Mouse (Mus musculus): Measurements from ENCODE around the gene Acsl5.
A peak's percentile ranks its signal among the peaks of the same experiment; 100 is the strongest.

Acsl5 gene

GRCm38 (mm10) chr19:55251383-55252124, at the start of gene Acsl5:
TSS of gene Acsl5 (plus strand) at chr19:55251938.
- DNase-seq: no peak

- DNase-seq: peak; percentile 68
Observed at GRCm38 (mm10) chr19:55206482-55207138, 45.1 kb upstream of the Acsl5 start.

GRCm38 (mm10) chr19:55207205-55207604, 44.5 kb upstream of the Acsl5 start:
- DNase-seq: no peak

- DNase-seq: no peak
Observed at GRCm38 (mm10) chr19:55207746-55208538, 43.8 kb upstream of the Acsl5 start.

GRCm38 (mm10) chr19:55208654-55209053, 43.1 kb upstream of the Acsl5 start:
- DNase-seq: no peak

GRCm38 (mm10) chr19:55209084-55209483, 42.7 kb upstream of the Acsl5 start:
- no peak for DNase-seq

- no peak for DNase-seq
Observed at GRCm38 (mm10) chr19:55211698-55212097, 40.0 kb upstream of the Acsl5 start.

- no peak for DNase-seq
Observed at GRCm38 (mm10) chr19:55213617-55214340, 38.0 kb upstream of the Acsl5 start.

GRCm38 (mm10) chr19:55216876-55217275, 34.9 kb upstream of the Acsl5 start:
- no peak for DNase-seq

- peak; percentile 60 for DNase-seq
Observed at GRCm38 (mm10) chr19:55217365-55217764, 34.4 kb upstream of the Acsl5 start.

GRCm38 (mm10) chr19:55218192-55218739, 33.5 kb upstream of the Acsl5 start:
- DNase-seq: peak; percentile 88

- no peak for DNase-seq
Observed at GRCm38 (mm10) chr19:55218741-55219221, 33.0 kb upstream of the Acsl5 start.

GRCm38 (mm10) chr19:55219359-55219758, 32.4 kb upstream of the Acsl5 start:
- DNase-seq: peak; percentile 46

- DNase-seq: no peak
Observed at GRCm38 (mm10) chr19:55221208-55221607, 30.5 kb upstream of the Acsl5 start.

GRCm38 (mm10) chr19:55222268-55222667, 29.5 kb upstream of the Acsl5 start:
- no peak for DNase-seq

GRCm38 (mm10) chr19:55226621-55227020, 25.1 kb upstream of the Acsl5 start:
- no peak for DNase-seq

- no peak for DNase-seq
Observed at GRCm38 (mm10) chr19:55227135-55227534, 24.6 kb upstream of the Acsl5 start.

- no peak for DNase-seq
Observed at GRCm38 (mm10) chr19:55231081-55231480, 20.7 kb upstream of the Acsl5 start.

- peak; percentile 43 for DNase-seq
Observed at GRCm38 (mm10) chr19:55232136-55232535, 19.6 kb upstream of the Acsl5 start.

GRCm38 (mm10) chr19:55236026-55236425, 15.7 kb upstream of the Acsl5 start:
- peak; percentile 77 for DNase-seq

- DNase-seq: no peak
Observed at GRCm38 (mm10) chr19:55236564-55236963, 15.2 kb upstream of the Acsl5 start.

- DNase-seq: no peak
Observed at GRCm38 (mm10) chr19:55239766-55240426, 11.8 kb upstream of the Acsl5 start.

Data from kidney, postnatal 14 days (tissue).